Mouse (Mus musculus): ENCODE data around the gene Mark3. TPM values are rescaled to one million over a fixed set of nuclear protein-coding genes. Genes with fewer than 3 reads are reported as not detected.
A peak's percentile ranks its signal among the peaks of the same experiment; 100 is the strongest.
"Not testable (repeated sequence)": the region's sequence is repeated elsewhere in the genome, so short reads cannot be mapped to it uniquely, and the experiment has no call there.

Mark3 gene
- polyA plus RNA-seq, 1 experiment from 2014 or later = 25.8 TPM

GRCm38 (mm10) chr12:111547070-111547469 is 27.3 kb upstream of the Mark3 start:
- H3K9me3 ChIP-seq (ENCODE audit: low read length) = no peaks in the 10 kb centered on the region
- no peak for ATAC-seq
- TF ChIP-seq CTCF (IDR thresholded peaks at IDR 0.05) (no peak), EP300 (IDR thresholded peaks at IDR 0.05) (no peak)
- H3K36me3 ChIP-seq (ENCODE audit: insufficient read depth, low read length) = peaks cover 34% of the 10 kb centered on the region
- H3K4me3 ChIP-seq (ENCODE audit: low read depth, low read length) = no peak overlapping the region
- DNase-seq (ENCODE audit: low spot score) = no peak
- H3K27ac ChIP-seq (ENCODE audit: low read length) = no peak overlapping the region
- H3K4me1 ChIP-seq (ENCODE audit: insufficient read depth, low read depth, low read length) = no peaks in the 10 kb centered on the region
- WGBS = 85% methylated on average over 3 of the region's 3 CpGs
- no peaks in the 10 kb centered on the region for H3K27me3 ChIP-seq (replicated peaks; ENCODE audit: insufficient read depth, low read length)
- no peak overlapping the region for H3K9ac ChIP-seq (replicated peaks; ENCODE audit: low read depth)
- H3K4me2 ChIP-seq (replicated peaks; ENCODE audit: low read depth, low read length) = no peak overlapping the region

DNA sequence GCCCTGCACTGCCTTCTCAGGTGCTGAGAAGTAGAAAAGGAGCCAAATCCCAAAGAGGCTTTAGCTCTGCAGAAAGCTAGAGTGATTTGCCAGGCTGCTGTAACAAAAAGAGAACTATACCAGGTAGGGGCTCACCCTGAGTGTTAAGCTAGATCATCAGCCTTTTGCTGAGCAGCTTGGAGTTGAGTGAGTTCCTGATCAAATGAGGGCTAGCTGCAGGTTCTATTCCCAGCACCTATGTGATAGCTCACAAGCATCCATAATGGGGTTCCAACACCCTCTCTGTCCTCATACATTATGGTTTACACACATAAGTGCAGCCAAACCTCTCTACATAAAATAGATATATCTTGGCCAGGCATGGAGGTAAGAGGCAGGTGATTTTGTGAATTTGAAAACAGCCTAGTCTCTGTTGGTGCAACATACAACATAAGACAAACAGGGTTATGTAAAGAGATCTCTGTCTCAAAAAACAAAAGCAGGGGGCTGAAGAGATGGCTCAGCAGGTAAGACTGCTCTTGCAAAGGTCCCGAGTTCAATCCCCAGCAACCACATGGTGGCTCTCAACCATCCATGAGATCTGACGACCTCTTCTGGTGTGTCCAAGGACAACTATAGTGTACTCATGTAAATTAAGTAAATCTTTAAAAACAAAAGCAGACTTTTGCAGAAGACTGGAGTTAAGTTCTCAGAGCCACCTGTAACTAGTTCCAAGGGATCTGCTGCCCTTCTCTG is 25.6 kb upstream of the Mark3 start:
- Histone ChIP-seq H3K4me3 (ENCODE audit: low read depth, low read length) (no peak overlapping the region), H3K27ac (ENCODE audit: low read length) (no peak overlapping the region), H3K4me2 (replicated peaks; ENCODE audit: low read depth, low read length) (no peak overlapping the region), H3K27me3 (replicated peaks; ENCODE audit: insufficient read depth, low read length) (no peaks in the 10 kb centered on the region), H3K9ac (replicated peaks; ENCODE audit: low read depth) (no peak overlapping the region), H3K4me1 (ENCODE audit: insufficient read depth, low read depth, low read length) (no peaks in the 10 kb centered on the region), H3K9me3 (ENCODE audit: low read length) (no peaks in the 10 kb centered on the region), H3K36me3 (ENCODE audit: insufficient read depth, low read length) (peaks cover 20% of the 10 kb centered on the region)
- WGBS = 58% methylated on average over 2 of the region's 2 CpGs
- TF ChIP-seq EP300 (IDR thresholded peaks at IDR 0.05) (no peak), CTCF (IDR thresholded peaks at IDR 0.05) (no peak)
- ATAC-seq (no peak), DNase-seq (ENCODE audit: low spot score) (no peak)

DNA sequence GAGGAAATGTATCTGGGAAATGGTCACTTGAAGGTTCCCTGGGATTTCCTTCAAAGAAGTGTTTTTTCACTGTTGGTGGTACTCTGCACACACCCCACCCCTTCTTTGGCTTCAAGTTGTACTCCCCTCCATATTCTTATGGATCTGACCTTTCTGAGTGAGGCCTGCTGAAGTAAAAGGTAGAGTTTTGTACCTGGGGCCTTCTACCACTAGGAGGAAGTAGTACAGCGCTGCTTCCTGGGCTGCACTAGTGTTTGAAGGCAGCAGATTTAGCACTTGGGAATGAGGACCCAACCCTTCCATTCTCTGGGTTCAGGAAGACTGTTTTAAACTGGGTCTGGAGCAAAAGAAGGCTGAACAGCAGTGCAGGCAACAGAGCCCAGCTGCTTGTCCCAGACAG is 23.6 kb upstream of the Mark3 start:
- ATAC-seq (no peak), DNase-seq (ENCODE audit: low spot score) (no peak)
- Histone ChIP-seq H3K36me3 (ENCODE audit: insufficient read depth, low read length) (0 out of 2 replicates have a peak, but pooled peaks cover 7% of the 10 kb centered on the region), H3K4me3 (ENCODE audit: low read depth, low read length) (no peak overlapping the region), H3K27me3 (replicated peaks; ENCODE audit: insufficient read depth, low read length) (no peaks in the 10 kb centered on the region), H3K4me1 (ENCODE audit: insufficient read depth, low read depth, low read length) (no peaks in the 10 kb centered on the region), H3K9me3 (ENCODE audit: low read length) (no peaks in the 10 kb centered on the region), H3K4me2 (replicated peaks; ENCODE audit: low read depth, low read length) (no peak overlapping the region), H3K9ac (replicated peaks; ENCODE audit: low read depth) (no peak overlapping the region), H3K27ac (ENCODE audit: low read length) (no peak overlapping the region)
- WGBS = 54% methylated on average over 1 of the region's 1 CpGs
- TF ChIP-seq CTCF (IDR thresholded peaks at IDR 0.05) (peak; percentile 41), EP300 (IDR thresholded peaks at IDR 0.05) (no peak)

DNA sequence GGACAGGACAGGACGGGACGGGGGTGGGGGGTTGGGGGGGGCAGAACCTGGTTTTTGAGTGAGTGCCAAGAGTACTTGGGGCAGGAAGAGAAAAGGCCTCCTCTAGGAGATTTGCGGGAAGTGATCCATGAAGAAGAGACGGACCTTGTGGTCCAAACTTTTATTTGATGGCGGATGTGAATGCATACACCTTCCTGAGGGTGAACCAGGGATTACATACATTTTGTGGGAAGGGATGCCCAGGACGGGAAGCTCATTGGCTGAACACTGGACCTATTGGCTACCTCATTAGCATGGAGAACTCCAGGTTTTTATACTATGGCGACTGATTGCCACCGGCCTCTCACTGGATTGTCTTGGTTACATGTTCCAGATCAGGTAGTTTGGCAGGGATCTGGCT is 22.0 kb upstream of the Mark3 start:
- no peak for DNase-seq (ENCODE audit: low spot score)
- Histone ChIP-seq H3K4me1 (ENCODE audit: insufficient read depth, low read depth, low read length) (no peaks in the 10 kb centered on the region), H3K9me3 (ENCODE audit: low read length) (no peaks in the 10 kb centered on the region), H3K36me3 (ENCODE audit: insufficient read depth, low read length) (0 out of 2 replicates have a peak, but pooled peaks cover under 1% of the 10 kb centered on the region), H3K4me3 (ENCODE audit: low read depth, low read length) (no peak overlapping the region), H3K9ac (replicated peaks; ENCODE audit: low read depth) (no peak overlapping the region), H3K4me2 (replicated peaks; ENCODE audit: low read depth, low read length) (no peak overlapping the region), H3K27ac (ENCODE audit: low read length) (no peak overlapping the region), H3K27me3 (replicated peaks; ENCODE audit: insufficient read depth, low read length) (no peaks in the 10 kb centered on the region)
- no peak for TF ChIP-seq EP300 (IDR thresholded peaks at IDR 0.05)
- TF ChIP-seq CTCF (IDR thresholded peaks at IDR 0.05) = no peak
- ATAC-seq = no peak
- 60% methylated on average over 8 of the region's 8 CpGs for WGBS

- H3K27me3 ChIP-seq (replicated peaks; ENCODE audit: insufficient read depth, low read length) = no peaks in the 10 kb centered on the region
- no peak overlapping the region for H3K9ac ChIP-seq (replicated peaks; ENCODE audit: low read depth)
- no peaks in the 10 kb centered on the region for H3K9me3 ChIP-seq (ENCODE audit: low read length)
- no peak overlapping the region for H3K27ac ChIP-seq (ENCODE audit: low read length)
- 61% methylated on average over 4 of the region's 4 CpGs for WGBS
- no peaks in the 10 kb centered on the region for H3K4me1 ChIP-seq (ENCODE audit: insufficient read depth, low read depth, low read length)
- no peak for DNase-seq (ENCODE audit: low spot score)
- no peak for ATAC-seq
- no peak for TF ChIP-seq EP300 (IDR thresholded peaks at IDR 0.05)
- TF ChIP-seq CTCF (IDR thresholded peaks at IDR 0.05) = no peak
- H3K4me2 ChIP-seq (replicated peaks; ENCODE audit: low read depth, low read length) = no peak overlapping the region
- H3K4me3 ChIP-seq (ENCODE audit: low read depth, low read length) = no peak overlapping the region
- no peaks in the 10 kb centered on the region for H3K36me3 ChIP-seq (ENCODE audit: insufficient read depth, low read length)
Measured at GRCm38 (mm10) chr12:111555357-111555756, 19.0 kb upstream of the Mark3 start.

GRCm38 (mm10) chr12:111555893-111556292 is 18.4 kb upstream of the Mark3 start:
- not testable (repeated sequence) for ATAC-seq; H3K4me3 ChIP-seq (ENCODE audit: low read depth, low read length); DNase-seq (ENCODE audit: low spot score); H3K9ac ChIP-seq (replicated peaks; ENCODE audit: low read depth); H3K4me1 ChIP-seq (ENCODE audit: insufficient read depth, low read depth, low read length); H3K36me3 ChIP-seq (ENCODE audit: insufficient read depth, low read length); H3K27me3 ChIP-seq (replicated peaks; ENCODE audit: insufficient read depth, low read length); H3K9me3 ChIP-seq (ENCODE audit: low read length); H3K27ac ChIP-seq (ENCODE audit: low read length); H3K4me2 ChIP-seq (replicated peaks; ENCODE audit: low read depth, low read length)
- WGBS = 74% methylated on average over 4 of the region's 5 CpGs
